Mouse (Mus musculus): ENCODE measurements around the gene Atp6v0a1. TPM values are rescaled to one million over a fixed set of nuclear protein-coding genes. Genes with fewer than 3 reads are reported as not detected.

The Atp6v0a1 gene
- total and polyA plus RNA-seq, 2 experiments from 2014 or later = 162 to 179 TPM

GRCm38 (mm10) chr11:101111178-101111577, 101.9 kb downstream of the Atp6v0a1 start:
- 92% methylated on average over 4 of the region's 4 CpGs for WGBS
- H3K9ac ChIP-seq = no peak overlapping the region
- no peaks in the 10 kb centered on the region for H3K4me1 ChIP-seq (ENCODE audit: insufficient read depth)
- TF ChIP-seq CTCF (IDR thresholded peaks at IDR 0.05; ENCODE audit: low read depth) = no peak
- no peaks in the 10 kb centered on the region for H3K9me3 ChIP-seq (ENCODE audit: low read length)
- H3K4me2 ChIP-seq (ENCODE audit: low read depth) = no peak overlapping the region
- 0 out of 2 replicates have a peak, but pooled peaks cover 3% of the 10 kb centered on the region for H3K36me3 ChIP-seq (ENCODE audit: insufficient read depth)
- H3K27ac ChIP-seq (ENCODE audit: low read depth, low read length) = no peak overlapping the region
- no peak overlapping the region for H3K4me3 ChIP-seq (ENCODE audit: low read depth, low read length)
- no peaks in the 10 kb centered on the region for H3K27me3 ChIP-seq (ENCODE audit: insufficient read depth, low read length)
- no peak for ATAC-seq
- DNase-seq = no peak

- Histone ChIP-seq H3K36me3 (ENCODE audit: insufficient read depth) (0 out of 2 replicates have a peak, but pooled peaks cover 3% of the 10 kb centered on the region), H3K9ac (no peak overlapping the region), H3K4me2 (ENCODE audit: low read depth) (no peak overlapping the region), H3K4me1 (ENCODE audit: insufficient read depth) (no peaks in the 10 kb centered on the region), H3K27me3 (ENCODE audit: insufficient read depth, low read length) (no peaks in the 10 kb centered on the region), H3K27ac (ENCODE audit: low read depth, low read length) (no peak overlapping the region), H3K9me3 (ENCODE audit: low read length) (no peaks in the 10 kb centered on the region), H3K4me3 (ENCODE audit: low read depth, low read length) (no peak overlapping the region)
- ATAC-seq (no peak), DNase-seq (no peak)
- no peak for TF ChIP-seq CTCF (IDR thresholded peaks at IDR 0.05; ENCODE audit: low read depth)
- WGBS = 88% methylated on average over 3 of the region's 3 CpGs
Measured at GRCm38 (mm10) chr11:101112186-101112585, 102.9 kb downstream of the Atp6v0a1 start.

Small RNAs within 50 kb of the gene (microRNA-seq; reads per million reads assigned to microRNA genes)
- 3.7 to 5.8 reads per million in 2 experiments for gene Mir6928

Other genes starting within 250 kb of the Atp6v0a1 start
- 7.2 and 12.3 TPM in 2 replicates for gene Kcnh4, start 249.5 kb upstream of the Atp6v0a1 start, total RNA-seq (2014; rRNA removed)
- gene Kcnh4, start 249.5 kb upstream of the Atp6v0a1 start, polyA plus RNA-seq (2015; fragmentation: Nextera tagmentation; extraction: Ambion mirVana) = 3.2 and 4.4 TPM in 2 replicates
- gene Hcrt, start 246.5 kb upstream of the Atp6v0a1 start, total RNA-seq (2014; rRNA removed) = 1.8 and 7.1 TPM in 2 replicates
- gene Hcrt, start 246.5 kb upstream of the Atp6v0a1 start, polyA plus RNA-seq (2015; fragmentation: Nextera tagmentation; extraction: Ambion mirVana) = 2.6 and 8.0 TPM in 2 replicates
- gene Ghdc, start 238.5 kb upstream of the Atp6v0a1 start, total RNA-seq (2014; rRNA removed) = 6.1 and 7.3 TPM in 2 replicates
- gene Ghdc, start 238.5 kb upstream of the Atp6v0a1 start, polyA plus RNA-seq (2015; fragmentation: Nextera tagmentation; extraction: Ambion mirVana) = 1.8 and 4.4 TPM in 2 replicates
- 17.8 and 22.6 TPM in 2 replicates for gene Stat5b, start 158.7 kb upstream of the Atp6v0a1 start, total RNA-seq (2014; rRNA removed)
- 4.9 and 8.8 TPM in 2 replicates for gene Stat5b, start 158.7 kb upstream of the Atp6v0a1 start, polyA plus RNA-seq (2015; fragmentation: Nextera tagmentation; extraction: Ambion mirVana)
- 2.0 and 2.6 TPM in 2 replicates for gene Stat5a, start 150.1 kb upstream of the Atp6v0a1 start, total RNA-seq (2014; rRNA removed)
- gene Stat5a, start 150.1 kb upstream of the Atp6v0a1 start, polyA plus RNA-seq (2015; fragmentation: Nextera tagmentation; extraction: Ambion mirVana) = 1.1 and 1.6 TPM in 2 replicates
- gene Stat3, start 69.9 kb upstream of the Atp6v0a1 start, total RNA-seq (2014; rRNA removed) = 29.4 and 42.5 TPM in 2 replicates
- gene Stat3, start 69.9 kb upstream of the Atp6v0a1 start, polyA plus RNA-seq (2015; fragmentation: Nextera tagmentation; extraction: Ambion mirVana) = 20.5 and 31.2 TPM in 2 replicates
- gene Cavin1, start 38.6 kb upstream of the Atp6v0a1 start, total RNA-seq (2014; rRNA removed) = 14.8 and 22.7 TPM in 2 replicates
- gene Cavin1, start 38.6 kb upstream of the Atp6v0a1 start, polyA plus RNA-seq (2015; fragmentation: Nextera tagmentation; extraction: Ambion mirVana) = 36.7 and 38.3 TPM in 2 replicates
- 11.3 and 14.9 TPM in 2 replicates for gene Naglu, start 60.6 kb downstream of the Atp6v0a1 start, total RNA-seq (2014; rRNA removed)
- gene Naglu, start 60.6 kb downstream of the Atp6v0a1 start, polyA plus RNA-seq (2015; fragmentation: Nextera tagmentation; extraction: Ambion mirVana) = 11.6 and 12.6 TPM in 2 replicates
- gene Hsd17b1, start 69.0 kb downstream of the Atp6v0a1 start, total RNA-seq (2014; rRNA removed) = 0.23 and 0.71 TPM in 2 replicates
- gene Hsd17b1, start 69.0 kb downstream of the Atp6v0a1 start, polyA plus RNA-seq (2015; fragmentation: Nextera tagmentation; extraction: Ambion mirVana) = not detected in 2 replicates
- gene Coasy, start 73.1 kb downstream of the Atp6v0a1 start, total RNA-seq (2014; rRNA removed) = 39.3 and 40.7 TPM in 2 replicates
- 39.8 and 40.2 TPM in 2 replicates for gene Coasy, start 73.1 kb downstream of the Atp6v0a1 start, polyA plus RNA-seq (2015; fragmentation: Nextera tagmentation; extraction: Ambion mirVana)
- gene Mlx, start 77.8 kb downstream of the Atp6v0a1 start, total RNA-seq (2014; rRNA removed) = 68.0 and 76.5 TPM in 2 replicates
- 78.0 and 82.4 TPM in 2 replicates for gene Mlx, start 77.8 kb downstream of the Atp6v0a1 start, polyA plus RNA-seq (2015; fragmentation: Nextera tagmentation; extraction: Ambion mirVana)
- gene Psmc3ip, start 86.0 kb downstream of the Atp6v0a1 start, total RNA-seq (2014; rRNA removed) = 9.5 and 13.8 TPM in 2 replicates
- gene Psmc3ip, start 86.0 kb downstream of the Atp6v0a1 start, polyA plus RNA-seq (2015; fragmentation: Nextera tagmentation; extraction: Ambion mirVana) = 19.2 and 25.7 TPM in 2 replicates
- 53.3 and 59.0 TPM in 2 replicates for gene Retreg3, start 110.4 kb downstream of the Atp6v0a1 start, total RNA-seq (2014; rRNA removed)
- gene Retreg3, start 110.4 kb downstream of the Atp6v0a1 start, polyA plus RNA-seq (2015; fragmentation: Nextera tagmentation; extraction: Ambion mirVana) = 21.0 and 23.2 TPM in 2 replicates
- 35.6 and 43.1 TPM in 2 replicates for gene Tubg1, start 110.5 kb downstream of the Atp6v0a1 start, total RNA-seq (2014; rRNA removed)
- 64.8 and 66.6 TPM in 2 replicates for gene Tubg1, start 110.5 kb downstream of the Atp6v0a1 start, polyA plus RNA-seq (2015; fragmentation: Nextera tagmentation; extraction: Ambion mirVana)
- 23.2 and 28.6 TPM in 2 replicates for gene Tubg2, start 146.5 kb downstream of the Atp6v0a1 start, total RNA-seq (2014; rRNA removed)
- 59.9 and 69.7 TPM in 2 replicates for gene Tubg2, start 146.5 kb downstream of the Atp6v0a1 start, polyA plus RNA-seq (2015; fragmentation: Nextera tagmentation; extraction: Ambion mirVana)
- 3.0 and 3.5 TPM in 2 replicates for gene Cntnap1, start 161.1 kb downstream of the Atp6v0a1 start, total RNA-seq (2014; rRNA removed)
- gene Cntnap1, start 161.1 kb downstream of the Atp6v0a1 start, polyA plus RNA-seq (2015; fragmentation: Nextera tagmentation; extraction: Ambion mirVana) = 0.35 and 1.1 TPM in 2 replicates
- gene Plekhh3, start 161.9 kb downstream of the Atp6v0a1 start, total RNA-seq (2014; rRNA removed) = 9.2 and 10.2 TPM in 2 replicates
- gene Plekhh3, start 161.9 kb downstream of the Atp6v0a1 start, polyA plus RNA-seq (2015; fragmentation: Nextera tagmentation; extraction: Ambion mirVana) = 4.9 and 5.3 TPM in 2 replicates
- gene Ccr10, start 166.0 kb downstream of the Atp6v0a1 start, total RNA-seq (2014; rRNA removed) = 0.23 and 0.52 TPM in 2 replicates
- gene Ccr10, start 166.0 kb downstream of the Atp6v0a1 start, polyA plus RNA-seq (2015; fragmentation: Nextera tagmentation; extraction: Ambion mirVana) = 0.15 and 0.24 TPM in 2 replicates
- gene Ezh1, start 217.0 kb downstream of the Atp6v0a1 start, total RNA-seq (2014; rRNA removed) = 25.6 and 27.7 TPM in 2 replicates
- 18.8 and 22.5 TPM in 2 replicates for gene Ezh1, start 217.0 kb downstream of the Atp6v0a1 start, polyA plus RNA-seq (2015; fragmentation: Nextera tagmentation; extraction: Ambion mirVana)
- 42.9 and 46.0 TPM in 2 replicates for gene Ramp2, start 236.6 kb downstream of the Atp6v0a1 start, total RNA-seq (2014; rRNA removed)
- gene Ramp2, start 236.6 kb downstream of the Atp6v0a1 start, polyA plus RNA-seq (2015; fragmentation: Nextera tagmentation; extraction: Ambion mirVana) = 93.4 and 102 TPM in 2 replicates
- 71.7 and 75.8 TPM in 2 replicates for gene Vps25, start 244.3 kb downstream of the Atp6v0a1 start, total RNA-seq (2014; rRNA removed)
- 135 and 138 TPM in 2 replicates for gene Vps25, start 244.3 kb downstream of the Atp6v0a1 start, polyA plus RNA-seq (2015; fragmentation: Nextera tagmentation; extraction: Ambion mirVana)